18 mouse cellular contexts compared by ENCODE assay signal in genomic region chr19:58414733-58415132, GRCm38 (mm10). TPM values are rescaled to one million over a fixed set of nuclear protein-coding genes. Genes with fewer than 3 reads are reported as not detected.
"Had no signal": no experiment of that assay in that cellular context is flagged by ENCODE, and none has a peak within 500 bp of the region (broad histone marks: within the 10 kb centered on the region; RNA-seq: fewer than 3 reads in every experiment).

No protein-coding gene starts in this region.

- H3K4me1 ChIP-seq: midbrain, embryonic 12.5 days had no signal

- H3K9ac ChIP-seq: liver, embryonic 15.5 days; liver, postnatal 0 days; lung, embryonic 15.5 days; midbrain, embryonic 12.5 days; neural tube, embryonic 12.5 days had no signal

- H3K27ac ChIP-seq: liver, embryonic 15.5 days; macrophage; midbrain, embryonic 10.5 days; midbrain, embryonic 12.5 days; neural tube, embryonic 12.5 days had no signal

- H3K4me3 ChIP-seq: liver, embryonic 15.5 days; lung, embryonic 15.5 days; midbrain, embryonic 10.5 days; midbrain, embryonic 12.5 days; neural tube, embryonic 12.5 days had no signal

- H3K9me3 ChIP-seq: liver, embryonic 15.5 days; lung, embryonic 15.5 days; midbrain, embryonic 12.5 days; neural tube, embryonic 12.5 days had no signal

- DNase-seq: liver, postnatal 0 days; lung, adult 2 months; lung, postnatal 14 days; lung, postnatal 36 days; midbrain, embryonic 14.5 days; right cerebral cortex, postnatal 14 days; thymus, adult 18-20 months; thymus, postnatal 14 days; thymus, postnatal 4 days had no signal

- ATAC-seq: liver, postnatal 0 days; lung, postnatal 0 days; midbrain, embryonic 16.5 days had no signal

- H3K36me3 ChIP-seq: liver, embryonic 15.5 days; lung, embryonic 15.5 days; midbrain, embryonic 10.5 days; midbrain, embryonic 12.5 days; neural tube, embryonic 12.5 days had no signal

- H3K27me3 ChIP-seq: liver, embryonic 15.5 days; lung, embryonic 15.5 days; midbrain, embryonic 12.5 days; neural tube, embryonic 12.5 days had no signal

- H3K4me2 ChIP-seq: liver, embryonic 15.5 days; lung, embryonic 15.5 days; midbrain, embryonic 12.5 days; neural tube, embryonic 12.5 days had no signal

RNA-seq across cellular contexts. Expression of gene Gfra1, which starts 41.0 kb away (rescaled TPM):
- total RNA-seq: neutrophil, adult 5-6 weeks had no signal
- polyA plus RNA-seq: macrophage had no signal
